Mouse (Mus musculus): ENCODE measurements around the gene Kcnma1. TPM values are rescaled to one million over a fixed set of nuclear protein-coding genes. Genes with fewer than 3 reads are reported as not detected.

The Kcnma1 gene
- total RNA-seq, 1 experiment, result 0.49 TPM

DNA sequence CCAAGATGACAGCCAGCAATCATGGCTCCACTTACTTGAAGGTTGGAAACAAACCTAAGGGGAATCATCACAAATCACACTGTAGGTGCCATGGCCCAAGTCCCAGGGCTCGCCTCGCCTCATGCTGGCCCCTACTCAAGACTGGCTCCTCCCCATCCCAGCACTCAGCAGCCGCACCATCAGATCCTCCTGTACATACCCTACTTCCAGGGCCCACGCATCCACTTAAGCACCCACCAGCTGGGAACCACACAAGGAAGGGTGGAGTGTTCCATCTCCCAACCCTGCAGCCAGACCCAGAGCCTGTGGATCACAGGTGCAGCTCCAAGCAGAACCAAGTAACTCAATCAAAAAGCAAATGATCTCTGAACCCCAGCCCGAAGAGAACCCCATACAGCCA, 114.8 kb downstream of the Kcnma1 start:
- in situ Hi-C loops (cut with MboI; ENCODE audit: low sequenced_read_pairs in 2 of 2, unreplicated experiment in 2 of 2), result no loop called here
- Histone ChIP-seq H3K9ac (ENCODE audit: insufficient read depth, low read depth, low read length, poor library complexity, severe bottlenecking) (no peak overlapping the region), H3K4me1 (ENCODE audit: control insufficient read depth in 2 of 2, insufficient read depth in 2 of 2, low read length in 2 of 2, poor library complexity in 1 of 2) (peaks cover 0 to 3% of the 10 kb centered on the region in 2 experiments; a peak in 1 of 4 replicates), H3K36me3 (ENCODE audit: control insufficient read depth, insufficient read depth, low read length, poor library complexity, severe bottlenecking) (no peaks in the 10 kb centered on the region), H3K9me3 (ENCODE audit: control insufficient read depth, insufficient read depth, low read depth, low read length) (no peaks in the 10 kb centered on the region), H3K4me3 (ENCODE audit: insufficient read depth in 1 of 2, low read depth in 1 of 2, low read length in 2 of 2, poor library complexity in 1 of 2, severe bottlenecking in 1 of 2) (no peak overlapping the region), H3K27ac (ENCODE audit: insufficient read depth, low read depth, low read length, poor library complexity, severe bottlenecking) (no peak overlapping the region)
- DNase-seq (ENCODE audit: low read depth, low spot score), result no peak
- TF ChIP-seq HCFC1 (IDR thresholded peaks at IDR 0.05; ENCODE audit: borderline replicate concordance, insufficient read depth, low read length) (no peak), CHD2 (IDR thresholded peaks at IDR 0.05; ENCODE audit: low read depth, low read length) (no peak), ZNF384 (IDR thresholded peaks at IDR 0.05; ENCODE audit: low read depth, low read length) (no peak), MAFK (IDR thresholded peaks at IDR 0.05; ENCODE audit: insufficient read depth, low read depth, low read length) (no peak), ZC3H11A (IDR thresholded peaks at IDR 0.05; ENCODE audit: borderline replicate concordance, low read depth, low read length) (no peak)

DNA sequence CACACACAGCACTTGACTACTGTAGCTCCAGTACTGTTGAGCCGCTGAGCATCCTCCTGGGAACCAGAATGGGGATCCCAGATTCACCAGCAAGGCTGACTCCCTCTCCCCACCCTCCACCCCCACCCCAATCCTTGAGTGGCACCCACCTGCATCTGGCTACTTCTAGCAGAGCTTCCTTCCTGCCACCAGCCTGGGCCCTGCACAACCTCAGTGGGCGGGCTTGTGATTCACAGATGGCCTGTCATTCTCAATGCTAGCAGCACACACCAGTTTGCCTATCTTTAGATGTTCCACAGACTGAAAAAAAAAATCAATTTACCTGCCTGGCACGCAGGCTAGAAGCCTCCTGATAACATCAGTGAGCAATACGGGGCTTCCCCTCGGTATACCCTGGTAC, 116.5 kb downstream of the Kcnma1 start:
- no peak for DNase-seq (ENCODE audit: low read depth, low spot score)
- TF ChIP-seq HCFC1 (IDR thresholded peaks at IDR 0.05; ENCODE audit: borderline replicate concordance, insufficient read depth, low read length) (no peak), MAFK (IDR thresholded peaks at IDR 0.05; ENCODE audit: insufficient read depth, low read depth, low read length) (no peak), CHD2 (IDR thresholded peaks at IDR 0.05; ENCODE audit: low read depth, low read length) (no peak), ZC3H11A (IDR thresholded peaks at IDR 0.05; ENCODE audit: borderline replicate concordance, low read depth, low read length) (no peak), ZNF384 (IDR thresholded peaks at IDR 0.05; ENCODE audit: low read depth, low read length) (no peak)
- Histone ChIP-seq H3K27ac (ENCODE audit: insufficient read depth, low read depth, low read length, poor library complexity, severe bottlenecking) (no peak overlapping the region), H3K36me3 (ENCODE audit: control insufficient read depth, insufficient read depth, low read length, poor library complexity, severe bottlenecking) (no peaks in the 10 kb centered on the region), H3K9ac (ENCODE audit: insufficient read depth, low read depth, low read length, poor library complexity, severe bottlenecking) (no peak overlapping the region), H3K4me1 (ENCODE audit: control insufficient read depth in 2 of 2, insufficient read depth in 2 of 2, low read length in 2 of 2, poor library complexity in 1 of 2) (peaks cover 0 to 3% of the 10 kb centered on the region in 2 experiments; a peak in 1 of 4 replicates), H3K4me3 (ENCODE audit: insufficient read depth in 1 of 2, low read depth in 1 of 2, low read length in 2 of 2, poor library complexity in 1 of 2, severe bottlenecking in 1 of 2) (no peak overlapping the region), H3K9me3 (ENCODE audit: control insufficient read depth, insufficient read depth, low read depth, low read length) (no peaks in the 10 kb centered on the region)
- in situ Hi-C loops (cut with MboI; ENCODE audit: low sequenced_read_pairs in 2 of 2, unreplicated experiment in 2 of 2), result no loop called here

DNA sequence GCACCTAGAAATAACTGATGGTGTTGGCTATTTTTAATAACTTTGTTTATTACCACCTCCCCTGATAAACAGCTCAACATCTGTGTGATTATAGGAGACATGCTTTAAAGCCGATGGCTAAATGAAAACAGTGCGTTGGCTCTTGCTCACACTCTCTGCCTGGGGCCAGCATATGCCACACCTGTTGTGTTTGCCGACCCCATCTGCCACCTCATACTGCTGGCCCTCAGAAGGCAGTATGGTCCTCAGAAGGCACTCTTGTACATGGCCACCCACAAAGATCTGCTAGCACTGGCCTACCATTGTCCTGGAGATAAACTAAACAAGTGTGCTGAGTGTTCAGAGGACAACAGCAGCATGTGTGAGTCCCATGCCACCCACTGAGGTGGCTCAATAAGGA, 118.3 kb downstream of the Kcnma1 start:
- H3K9me3 ChIP-seq (ENCODE audit: control insufficient read depth, insufficient read depth, low read depth, low read length), result no peaks in the 10 kb centered on the region
- H3K9ac ChIP-seq (ENCODE audit: insufficient read depth, low read depth, low read length, poor library complexity, severe bottlenecking), result no peak overlapping the region
- H3K4me3 ChIP-seq (ENCODE audit: insufficient read depth in 1 of 2, low read depth in 1 of 2, low read length in 2 of 2, poor library complexity in 1 of 2, severe bottlenecking in 1 of 2), result no peak overlapping the region
- no peak for DNase-seq (ENCODE audit: low read depth, low spot score)
- H3K4me1 ChIP-seq (ENCODE audit: control insufficient read depth in 2 of 2, insufficient read depth in 2 of 2, low read length in 2 of 2, poor library complexity in 1 of 2), result peaks cover 0 to 3% of the 10 kb centered on the region in 2 experiments; a peak in 1 of 4 replicates
- no peak overlapping the region for H3K27ac ChIP-seq (ENCODE audit: insufficient read depth, low read depth, low read length, poor library complexity, severe bottlenecking)
- TF ChIP-seq ZC3H11A (IDR thresholded peaks at IDR 0.05; ENCODE audit: borderline replicate concordance, low read depth, low read length) (no peak), MAFK (IDR thresholded peaks at IDR 0.05; ENCODE audit: insufficient read depth, low read depth, low read length) (no peak)
- in situ Hi-C loops (cut with MboI; ENCODE audit: low sequenced_read_pairs in 2 of 2, unreplicated experiment in 2 of 2), result no loop called here
- no peaks in the 10 kb centered on the region for H3K36me3 ChIP-seq (ENCODE audit: control insufficient read depth, insufficient read depth, low read length, poor library complexity, severe bottlenecking)

DNA sequence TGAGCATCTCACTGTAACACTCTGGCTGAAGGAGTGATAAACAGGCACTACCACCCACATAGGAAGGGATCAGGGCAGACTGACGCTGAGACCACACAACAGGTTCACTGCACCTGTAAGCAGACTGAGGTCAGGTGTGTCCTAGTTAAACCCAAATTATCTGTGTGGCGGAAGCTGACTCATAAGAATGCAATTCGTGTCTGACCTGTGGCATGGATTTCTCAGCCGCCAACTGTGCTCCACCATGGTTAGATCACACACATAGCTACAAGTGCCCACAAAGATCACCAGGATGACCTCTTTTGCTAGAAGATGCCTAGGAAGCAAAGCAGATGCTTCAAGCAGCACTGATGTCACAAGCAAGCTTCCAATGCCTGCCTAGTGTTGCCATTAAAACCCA, 128.2 kb downstream of the Kcnma1 start:
- TF ChIP-seq CHD2 (IDR thresholded peaks at IDR 0.05; ENCODE audit: low read depth, low read length) (no peak), MAFK (IDR thresholded peaks at IDR 0.05; ENCODE audit: insufficient read depth, low read depth, low read length) (no peak)
- H3K4me1 ChIP-seq (ENCODE audit: control insufficient read depth in 2 of 2, insufficient read depth in 2 of 2, low read length in 2 of 2, poor library complexity in 1 of 2), result no peaks in the 10 kb centered on the region
- no peaks in the 10 kb centered on the region for H3K36me3 ChIP-seq (ENCODE audit: control insufficient read depth, insufficient read depth, low read length, poor library complexity, severe bottlenecking)
- no peak overlapping the region for H3K4me3 ChIP-seq (ENCODE audit: insufficient read depth in 1 of 2, low read depth in 1 of 2, low read length in 2 of 2, poor library complexity in 1 of 2, severe bottlenecking in 1 of 2)
- no peak overlapping the region for H3K9ac ChIP-seq (ENCODE audit: insufficient read depth, low read depth, low read length, poor library complexity, severe bottlenecking)
- in situ Hi-C loops (cut with MboI; ENCODE audit: low sequenced_read_pairs in 2 of 2, unreplicated experiment in 2 of 2), result no loop called here
- no peaks in the 10 kb centered on the region for H3K9me3 ChIP-seq (ENCODE audit: control insufficient read depth, insufficient read depth, low read depth, low read length)
- no peak for DNase-seq (ENCODE audit: low read depth, low spot score)
- H3K27ac ChIP-seq (ENCODE audit: insufficient read depth, low read depth, low read length, poor library complexity, severe bottlenecking), result no peak overlapping the region

DNA sequence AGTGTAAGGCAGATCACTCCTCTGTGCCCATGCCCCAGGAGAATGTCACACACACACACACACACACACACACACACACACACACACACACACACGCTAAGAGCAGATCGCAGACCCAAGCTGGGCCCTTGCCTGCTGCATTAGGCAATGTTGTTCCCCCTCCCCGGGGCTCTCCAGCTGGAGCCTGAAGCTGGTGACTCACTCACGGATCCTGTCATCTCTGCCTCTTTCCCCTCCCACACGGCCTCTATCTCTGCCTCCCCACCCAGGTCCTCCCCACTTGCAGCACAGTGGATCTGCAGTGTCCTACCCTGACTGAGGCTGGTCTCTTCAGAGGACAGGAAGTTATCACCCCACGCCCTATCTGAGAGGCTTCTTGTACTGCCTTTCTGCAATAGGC, 128.8 kb downstream of the Kcnma1 start:
- Histone ChIP-seq H3K4me3 (ENCODE audit: insufficient read depth in 1 of 2, low read depth in 1 of 2, low read length in 2 of 2, poor library complexity in 1 of 2, severe bottlenecking in 1 of 2) (no peak overlapping the region), H3K27ac (ENCODE audit: insufficient read depth, low read depth, low read length, poor library complexity, severe bottlenecking) (no peak overlapping the region), H3K36me3 (ENCODE audit: control insufficient read depth, insufficient read depth, low read length, poor library complexity, severe bottlenecking) (no peaks in the 10 kb centered on the region), H3K9me3 (ENCODE audit: control insufficient read depth, insufficient read depth, low read depth, low read length) (no peaks in the 10 kb centered on the region), H3K9ac (ENCODE audit: insufficient read depth, low read depth, low read length, poor library complexity, severe bottlenecking) (no peak overlapping the region), H3K4me1 (ENCODE audit: control insufficient read depth in 2 of 2, insufficient read depth in 2 of 2, low read length in 2 of 2, poor library complexity in 1 of 2) (no peaks in the 10 kb centered on the region)
- in situ Hi-C loops (cut with MboI; ENCODE audit: low sequenced_read_pairs in 2 of 2, unreplicated experiment in 2 of 2), result no loop called here
- TF ChIP-seq MAFK (IDR thresholded peaks at IDR 0.05; ENCODE audit: insufficient read depth, low read depth, low read length), result no peak
- TF ChIP-seq HCFC1 (IDR thresholded peaks at IDR 0.05; ENCODE audit: borderline replicate concordance, insufficient read depth, low read length), result no peak
- TF ChIP-seq ZC3H11A (IDR thresholded peaks at IDR 0.05; ENCODE audit: borderline replicate concordance, low read depth, low read length), result no peak
- no peak for TF ChIP-seq CHD2 (IDR thresholded peaks at IDR 0.05; ENCODE audit: low read depth, low read length)
- no peak for TF ChIP-seq ZNF384 (IDR thresholded peaks at IDR 0.05; ENCODE audit: low read depth, low read length)
- DNase-seq (ENCODE audit: low read depth, low spot score), result no peak

All from ES-E14 (cell line).